Mouse (Mus musculus) ZHBTc4 (cell line): Measurements from ENCODE around the gene H60b.
A peak's percentile ranks its signal among the peaks of the same experiment; 100 is the strongest.
"Not testable (repeated sequence)": the region's sequence is repeated elsewhere in the genome, so short reads cannot be mapped to it uniquely, and the experiment has no call there.

Source experiments
- DNase-seq: peaks from one replicate; pipeline ENCODE4 v3.0.0-alpha.2; 2011; ENCODE audit warnings: low read depth, low spot score

H60b gene

DNA sequence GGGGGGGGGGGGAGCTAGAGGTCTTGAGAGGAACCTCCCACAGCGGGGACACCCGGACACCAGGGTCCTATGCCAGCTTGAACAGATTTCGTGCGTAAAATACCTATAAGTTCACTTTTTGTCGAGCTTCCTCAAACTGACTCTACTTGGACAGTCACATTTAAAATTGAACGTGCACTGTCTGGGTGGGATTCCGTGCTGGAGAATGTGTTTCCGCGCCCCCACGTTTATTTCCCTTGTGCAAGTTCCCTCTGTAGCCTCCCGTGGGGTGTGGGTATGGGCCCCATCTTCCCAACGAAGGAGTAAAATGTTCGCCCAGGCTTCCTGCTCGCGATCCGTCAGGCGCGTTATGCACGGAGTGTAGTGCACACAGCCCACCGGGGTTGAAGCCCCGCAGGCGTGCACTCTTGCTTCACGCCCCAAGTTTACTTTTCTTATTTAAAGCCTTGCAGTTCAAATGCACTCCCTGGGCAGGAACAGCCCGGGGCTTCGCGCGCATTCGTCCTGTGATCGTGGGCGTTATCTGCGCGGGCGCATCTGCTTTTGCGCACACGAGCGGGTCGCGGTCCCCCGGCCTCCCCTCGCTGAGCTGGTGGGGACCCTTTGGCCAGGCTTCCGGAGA lies 115.4 kb downstream of the H60b start:
- DNase-seq = peak; percentile 73

DNA sequence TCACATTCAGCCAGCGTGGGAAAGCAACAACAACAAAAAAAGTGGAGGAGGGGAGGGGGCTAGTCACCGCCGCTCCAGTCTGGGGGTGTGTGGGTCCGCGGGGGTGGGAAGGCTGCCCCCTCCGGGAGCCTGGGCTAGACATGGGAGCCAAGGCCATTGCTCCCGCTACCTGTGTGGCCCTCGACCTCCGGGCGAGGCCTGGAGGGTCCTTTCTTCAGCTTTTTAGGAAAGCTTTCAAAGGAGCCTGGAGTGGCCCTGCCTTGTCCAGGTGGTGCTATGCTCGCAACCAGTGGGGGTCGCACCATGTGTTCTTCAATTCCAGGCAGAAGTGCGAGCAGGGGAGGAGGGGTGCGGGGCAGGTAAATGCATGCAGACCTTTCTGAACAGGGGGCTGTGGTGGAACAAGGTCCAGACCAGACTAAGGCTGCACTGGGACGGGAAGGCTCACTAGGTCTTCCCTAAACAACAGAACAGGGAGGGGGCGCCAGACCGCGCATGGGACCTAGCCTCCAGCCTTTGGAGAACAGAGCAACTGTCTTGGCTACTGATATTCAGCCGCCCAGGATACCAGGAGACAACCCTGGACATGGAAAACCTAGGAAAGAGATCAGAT lies 116.2 kb downstream of the H60b start:
- DNase-seq = peak; percentile 58

DNA sequence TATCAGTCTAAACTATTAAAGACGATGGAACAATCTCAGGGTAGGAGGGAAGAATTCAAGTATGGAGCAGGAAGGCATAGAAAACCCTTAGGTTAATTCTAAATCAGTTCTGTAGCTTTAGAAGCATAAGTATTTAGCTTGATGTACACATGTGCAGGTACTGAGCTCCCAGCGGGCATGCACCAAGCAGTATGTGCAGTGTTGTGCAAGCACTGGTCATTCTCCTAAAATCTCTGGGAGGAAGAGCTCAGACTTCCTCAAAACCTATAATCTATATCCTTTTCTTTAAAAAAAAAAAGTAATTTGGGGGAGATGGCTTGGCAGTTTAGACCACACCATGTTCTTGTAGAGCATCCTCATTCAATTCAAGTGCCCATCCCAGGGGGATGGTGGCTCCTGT lies 120.1 kb downstream of the H60b start:
- DNase-seq = not testable (repeated sequence)

DNA sequence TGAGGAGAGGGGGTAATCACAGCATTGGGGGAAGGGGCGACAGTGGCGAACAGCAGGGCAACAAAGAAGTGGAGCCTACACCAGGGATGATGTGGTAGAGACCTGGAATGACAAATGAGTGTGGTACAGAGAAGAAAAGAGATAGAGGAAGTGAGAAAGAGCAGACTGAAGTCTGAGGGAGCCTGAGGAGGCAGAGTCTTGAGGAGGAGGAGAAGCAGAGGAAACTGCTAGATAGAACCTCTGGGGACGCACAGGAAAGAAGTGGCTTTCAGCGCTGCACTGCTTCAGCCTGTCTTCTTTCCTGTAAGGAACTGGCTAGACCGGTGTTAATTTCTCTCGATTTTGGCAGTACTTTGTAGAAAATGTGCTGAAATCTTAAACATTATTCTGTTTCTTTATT lies 124.4 kb downstream of the H60b start:
- peak; percentile 33 for DNase-seq

DNA sequence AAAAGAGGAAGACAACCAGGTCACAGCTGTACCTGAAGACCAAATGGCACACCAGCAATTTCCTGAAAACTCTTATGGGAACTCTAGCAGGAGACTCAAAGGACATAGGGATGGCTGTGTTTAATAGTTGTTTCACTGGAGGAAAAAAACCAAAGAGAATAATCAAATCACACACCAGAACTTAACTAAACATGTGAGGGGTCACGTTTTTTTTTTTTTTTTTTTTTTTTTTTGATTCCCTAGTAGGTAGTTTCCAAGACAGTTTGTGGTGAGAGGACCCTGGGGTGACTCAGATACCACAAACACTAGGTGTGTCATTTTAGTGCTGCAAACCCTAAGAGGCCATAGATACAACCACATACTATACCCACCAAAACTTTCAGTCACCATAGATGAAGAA lies 137.3 kb downstream of the H60b start:
- DNase-seq = no peak

DNA sequence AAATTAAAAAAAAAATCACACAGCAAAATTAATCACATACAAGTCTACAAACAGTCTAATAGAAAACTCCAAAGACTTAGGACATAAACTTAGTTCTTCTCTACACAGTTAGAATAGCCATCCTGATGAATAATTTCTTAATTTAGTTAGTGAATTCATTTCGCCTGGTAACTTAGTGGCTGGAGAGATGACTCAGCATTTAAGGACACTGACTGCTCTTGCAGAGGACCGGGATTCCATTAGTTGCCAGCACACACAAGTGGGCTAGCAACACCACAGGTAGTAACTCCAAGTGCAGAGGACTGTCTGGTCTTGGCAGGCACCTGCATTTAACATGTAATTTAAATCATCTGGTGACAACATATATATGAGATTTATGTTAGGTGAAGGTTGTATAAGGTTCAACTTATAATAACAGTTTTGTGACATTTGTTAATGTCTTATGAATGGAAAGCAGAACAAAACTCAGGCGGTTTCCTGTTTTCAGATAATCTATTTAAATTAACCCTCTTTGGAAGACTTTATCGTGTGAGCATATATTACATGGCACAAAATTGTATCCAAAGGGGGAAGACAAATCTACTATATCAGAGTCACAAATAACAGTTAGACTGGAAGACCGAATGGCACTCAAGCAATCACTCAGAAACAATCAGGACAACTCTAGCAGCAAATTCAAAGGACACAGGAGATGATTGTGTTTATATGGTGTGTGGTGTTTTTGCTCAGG lies 138.8 kb downstream of the H60b start:
- DNase-seq = no peak

DNA sequence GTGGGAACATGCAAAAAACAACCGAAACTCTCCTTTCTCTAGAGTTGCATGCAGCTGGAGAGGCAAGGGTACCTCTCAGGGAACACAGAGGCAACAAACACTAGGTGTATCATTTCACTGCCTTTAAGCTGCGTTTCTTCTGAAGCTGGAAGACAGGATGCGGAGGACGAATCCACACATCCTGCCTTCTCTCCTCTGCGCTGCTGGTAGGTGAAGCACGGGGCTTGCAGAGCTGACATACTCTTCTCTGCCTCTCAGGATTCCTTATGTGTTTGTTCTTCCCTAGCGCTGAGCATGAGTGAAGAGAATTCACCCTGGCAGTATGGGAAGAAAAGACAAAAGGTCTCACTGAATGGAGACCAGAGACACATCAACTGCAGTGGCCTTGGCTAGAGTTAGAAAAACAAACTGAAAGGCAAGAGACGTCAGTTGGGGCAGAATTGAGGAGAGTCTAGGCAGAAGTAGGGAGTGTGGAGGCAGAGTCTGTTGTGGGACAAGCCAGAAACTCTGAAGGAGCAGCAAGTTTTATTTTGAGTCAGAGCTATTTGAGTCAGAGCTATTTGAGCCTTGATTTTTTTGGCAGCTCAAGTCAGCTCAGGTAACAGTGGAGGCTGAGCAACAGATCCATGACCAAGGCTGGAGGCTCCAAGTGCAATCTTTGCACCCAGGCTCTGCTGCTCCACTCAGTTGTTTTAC lies 139.5 kb downstream of the H60b start:
- no peak for DNase-seq

DNA sequence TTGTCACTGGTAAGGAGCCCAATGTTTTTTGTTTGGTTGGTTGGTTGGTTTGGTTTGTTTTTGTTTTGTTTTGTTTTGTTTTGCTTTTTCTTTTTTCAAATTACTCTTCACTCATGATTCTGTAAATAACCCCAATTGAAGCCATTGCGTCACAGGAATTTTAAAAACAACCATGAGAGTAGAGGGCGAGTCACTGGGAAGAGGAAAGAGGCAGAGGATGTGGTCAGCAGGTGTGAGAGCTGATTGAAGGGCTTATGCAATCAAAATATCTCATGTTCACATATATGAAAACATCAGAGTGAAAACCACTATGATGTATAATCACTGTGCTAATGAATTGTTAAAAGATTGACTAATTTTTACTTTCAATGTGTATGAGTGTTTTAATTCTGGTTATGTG lies 140.9 kb downstream of the H60b start:
- DNase-seq = no peak

DNA sequence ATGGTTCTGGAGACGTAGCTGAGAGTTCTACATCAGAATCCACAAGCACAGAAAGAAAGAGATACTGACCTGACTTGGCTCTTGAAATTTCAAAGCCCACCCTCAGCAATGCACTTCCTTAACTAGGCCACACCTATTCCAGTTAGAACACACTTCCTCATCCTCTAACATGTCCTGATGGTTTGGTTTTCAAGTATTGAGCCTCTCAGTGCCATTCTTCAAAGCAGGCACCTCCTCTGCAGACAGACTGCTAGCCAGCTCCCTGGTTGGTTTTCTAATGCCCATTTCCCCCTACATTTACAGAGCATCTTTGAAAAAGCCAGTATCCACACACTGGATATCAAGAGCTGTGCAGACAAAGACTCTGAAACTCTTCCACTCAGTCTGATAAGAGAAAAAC lies 143.3 kb downstream of the H60b start:
- DNase-seq = no peak

DNA sequence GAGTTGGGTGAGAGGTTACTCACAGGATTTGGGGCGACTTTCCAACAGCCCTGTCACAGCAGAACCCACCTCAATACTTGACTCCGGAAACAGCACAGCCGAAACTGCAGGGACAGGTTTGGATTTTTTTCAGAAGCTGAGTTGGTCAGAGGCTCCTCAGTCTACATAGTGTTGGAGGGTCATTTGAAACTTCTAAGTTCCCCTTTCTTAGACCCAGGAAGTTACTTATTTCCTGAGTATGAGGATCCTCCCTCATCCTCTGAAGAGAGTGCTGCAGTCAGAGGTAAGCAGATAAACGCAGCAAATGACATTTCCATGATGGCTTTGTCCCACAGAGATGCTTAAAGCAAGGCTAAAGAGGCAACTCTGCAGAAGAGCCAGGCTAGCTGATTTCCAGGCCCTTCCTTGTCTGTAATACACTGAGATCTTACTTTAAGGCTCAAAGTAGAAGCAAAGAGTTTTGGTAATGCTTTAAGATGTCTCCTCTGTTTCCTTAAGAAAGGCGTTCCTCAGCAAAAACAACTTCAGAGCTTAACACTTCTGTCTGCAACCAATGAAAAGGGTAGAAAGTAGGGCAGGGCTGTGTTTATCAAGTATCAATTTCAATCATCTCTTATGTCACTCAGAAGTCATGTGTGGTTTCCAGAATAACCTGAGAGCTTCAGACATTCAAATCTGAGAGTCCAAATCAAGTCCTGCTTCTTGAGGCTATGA lies 144.1 kb downstream of the H60b start:
- no peak for DNase-seq

DNA sequence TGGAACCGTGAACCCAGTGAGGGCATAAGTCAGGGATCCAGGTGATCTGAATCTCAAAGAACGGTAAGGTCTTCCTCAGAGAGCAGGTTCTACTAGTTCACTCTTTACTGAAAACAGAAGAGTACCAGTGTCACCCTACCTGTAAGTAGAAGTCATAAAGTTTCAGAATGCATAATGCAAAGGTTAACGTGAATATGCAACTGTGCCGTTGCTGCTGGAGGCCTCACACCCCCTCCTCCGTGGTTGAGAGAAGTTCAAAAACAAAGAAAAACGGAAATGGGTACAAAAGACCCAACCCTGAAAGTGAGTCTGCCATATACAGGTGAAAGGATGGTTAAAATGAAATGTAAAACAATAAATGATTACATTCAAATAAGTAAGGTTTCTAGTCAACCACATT lies 145.3 kb downstream of the H60b start:
- no peak for DNase-seq

DNA sequence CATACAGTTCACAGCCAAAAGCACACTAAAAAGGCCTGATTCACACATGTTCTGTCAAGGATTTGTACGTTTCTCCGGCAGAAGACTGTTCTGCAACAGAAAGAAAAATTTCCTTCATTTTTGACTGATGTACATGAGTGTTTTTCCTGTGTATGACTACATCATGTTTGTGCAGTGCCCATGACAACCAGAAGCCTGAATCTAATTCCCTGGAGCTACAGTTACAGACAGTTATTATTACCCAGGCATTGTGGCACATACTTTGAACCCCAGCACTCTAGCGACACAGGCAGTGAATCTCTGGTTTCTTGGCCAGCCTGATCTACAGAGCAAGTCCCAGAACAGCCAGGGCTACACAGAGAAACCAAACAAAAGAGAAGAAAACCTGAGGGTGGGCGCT lies 147.4 kb downstream of the H60b start:
- no peak for DNase-seq

DNA sequence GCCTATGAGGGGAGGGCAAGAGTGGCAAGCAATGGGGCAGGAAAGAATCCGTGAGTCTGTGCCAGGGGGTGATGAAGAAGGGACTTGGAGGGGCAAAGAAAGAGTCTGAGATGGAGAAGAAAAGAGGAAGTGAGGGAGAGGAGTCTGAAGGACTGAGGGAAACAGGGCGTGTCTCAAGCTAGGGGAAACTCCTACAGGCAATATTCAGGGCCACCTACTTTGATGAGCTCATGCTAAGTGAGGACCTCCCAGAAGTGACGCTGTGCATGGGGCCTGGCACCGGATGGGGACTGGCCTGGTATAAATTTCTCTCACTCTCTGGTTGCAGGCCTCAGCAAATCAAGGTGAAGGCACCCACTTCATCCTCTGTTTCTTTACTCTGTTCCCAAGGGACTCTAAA lies 148.1 kb downstream of the H60b start:
- DNase-seq = peak; percentile 42

DNA sequence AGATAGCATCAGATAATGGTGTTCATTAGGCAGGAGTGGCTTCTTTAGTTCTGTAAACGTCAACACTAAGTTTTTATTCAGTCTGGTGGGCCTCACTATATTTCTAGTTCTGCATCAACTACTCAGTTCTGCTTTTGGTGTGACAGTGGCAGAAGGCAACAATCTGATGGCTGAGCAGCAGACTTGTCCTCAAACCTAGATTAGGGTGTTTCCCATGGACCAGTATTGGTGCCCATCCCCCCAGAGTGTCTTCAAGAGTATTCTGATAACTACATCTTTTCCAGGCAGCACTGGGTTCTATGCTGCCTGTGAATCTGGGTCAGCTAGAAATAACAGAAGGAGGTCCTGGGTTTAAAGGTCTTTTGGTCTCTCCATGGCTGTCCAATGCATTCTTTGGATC lies 149.8 kb downstream of the H60b start:
- no peak for DNase-seq

DNA sequence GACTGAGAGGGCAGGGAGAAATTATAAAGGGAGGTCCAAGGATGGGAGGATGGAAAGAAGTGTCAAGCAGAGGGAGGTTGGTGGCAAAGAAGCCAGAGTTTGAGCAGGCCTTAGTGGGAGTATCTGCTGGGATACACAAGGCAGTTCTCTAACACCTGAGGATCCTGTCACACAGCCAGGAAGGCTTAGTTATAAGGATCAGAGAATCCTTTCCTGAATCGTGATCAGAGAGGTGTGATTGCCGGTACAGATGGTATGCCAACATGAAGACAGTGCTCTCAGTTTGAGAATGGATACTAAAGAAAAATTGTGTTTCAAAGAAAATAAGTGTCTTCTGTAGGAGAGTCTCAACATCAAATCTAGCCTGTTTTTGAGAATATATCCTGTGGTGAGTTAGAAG lies 164.5 kb downstream of the H60b start:
- no peak for DNase-seq
